Mouse (Mus musculus) liver, embryonic 14.5 days (tissue): Measurements from ENCODE around the gene Gal3st1.

Experiments used
- CTCF ChIP-seq: IDR thresholded peaks from 2 replicates; pipeline ENCODE4 v1.5.1; 2016; ENCODE audit warnings: antibody characterized with exemption, low read depth, control low read depth
- EP300 ChIP-seq: IDR thresholded peaks from 2 replicates; pipeline ENCODE4 v1.6.1; 2016; ENCODE audit warnings: antibody characterized with exemption, low read depth

DNA sequence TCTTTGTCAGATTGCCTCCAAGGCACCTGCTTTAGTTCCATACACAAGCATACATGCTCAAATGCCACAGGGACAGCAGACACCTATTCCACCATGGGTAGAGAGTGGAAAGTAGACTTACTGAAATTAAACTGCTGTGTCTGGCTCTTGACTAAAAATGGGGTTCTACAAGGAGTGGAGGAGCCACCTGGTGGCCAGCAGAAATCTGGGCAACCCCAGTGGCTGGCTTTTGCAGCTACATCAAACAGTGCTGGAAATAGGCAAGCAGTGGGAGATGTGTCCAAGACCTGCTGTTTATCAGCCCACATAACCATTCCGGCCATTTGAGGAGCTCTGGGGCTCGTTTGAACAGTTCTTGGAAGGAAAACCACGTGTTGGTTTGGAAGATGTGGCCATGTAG lies 13.6 kb upstream of the Gal3st1 start:
- no peak for TF ChIP-seq EP300
- TF ChIP-seq CTCF: 0 out of 2 replicates have a peak, but pooled peaks have one; percentile 21
